Mouse (Mus musculus): ENCODE measurements at regions not wholly inside any gene's neighbourhood (a gene's known extent, or its start where the extent isn't known, plus 50 kb on each side); places are given as distances from the start of the nearest gene placed in this dataset.

DNA sequence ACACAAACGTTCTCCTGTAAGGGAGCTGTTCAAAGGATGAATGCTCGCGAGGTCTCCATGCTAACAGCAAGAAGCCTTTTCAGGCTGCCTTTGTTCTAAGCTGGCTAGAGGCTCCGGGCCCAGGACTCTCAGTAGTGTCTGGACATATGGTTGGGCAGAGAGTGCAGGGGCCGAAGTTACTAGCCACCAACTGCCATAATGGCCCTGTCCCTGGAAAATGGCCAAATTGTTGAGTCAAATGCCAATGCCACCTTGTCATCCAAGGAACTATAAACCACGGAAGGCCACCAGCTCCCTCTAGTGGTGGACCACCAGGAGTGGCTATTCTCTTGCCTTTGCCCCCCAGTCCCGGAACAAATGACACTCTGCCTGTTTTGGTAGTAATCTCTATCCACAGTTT, 76.0 kb upstream of the Slc1a1 start:
- ATAC-seq (ENCODE audit: low FRiP score) (peak; percentile 69; the same call in 1 of the 2 replicates), DNase-seq (ENCODE audit: low spot score) (peak; percentile 93)
- Histone ChIP-seq H3K4me3 (ENCODE audit: low read depth, low read length) (no peak overlapping the region), H3K9ac (replicated peaks; ENCODE audit: low read length, poor library complexity, severe bottlenecking) (no peak overlapping the region), H3K27me3 (ENCODE audit: insufficient read depth, low read length) (no peaks in the 10 kb centered on the region), H3K4me1 (ENCODE audit: insufficient read depth, low read length) (no peaks in the 10 kb centered on the region), H3K9me3 (ENCODE audit: low read length) (no peaks in the 10 kb centered on the region), H3K36me3 (ENCODE audit: insufficient read depth, low read length) (no peaks in the 10 kb centered on the region), H3K4me2 (ENCODE audit: low read depth, low read length, poor library complexity, severe bottlenecking) (no peak overlapping the region), H3K27ac (ENCODE audit: low read depth, low read length) (no peak overlapping the region)
- WGBS: 31% methylated on average over 7 of the region's 7 CpGs
- peak; percentile 78 for TF ChIP-seq CTCF (IDR thresholded peaks at IDR 0.05)

DNA sequence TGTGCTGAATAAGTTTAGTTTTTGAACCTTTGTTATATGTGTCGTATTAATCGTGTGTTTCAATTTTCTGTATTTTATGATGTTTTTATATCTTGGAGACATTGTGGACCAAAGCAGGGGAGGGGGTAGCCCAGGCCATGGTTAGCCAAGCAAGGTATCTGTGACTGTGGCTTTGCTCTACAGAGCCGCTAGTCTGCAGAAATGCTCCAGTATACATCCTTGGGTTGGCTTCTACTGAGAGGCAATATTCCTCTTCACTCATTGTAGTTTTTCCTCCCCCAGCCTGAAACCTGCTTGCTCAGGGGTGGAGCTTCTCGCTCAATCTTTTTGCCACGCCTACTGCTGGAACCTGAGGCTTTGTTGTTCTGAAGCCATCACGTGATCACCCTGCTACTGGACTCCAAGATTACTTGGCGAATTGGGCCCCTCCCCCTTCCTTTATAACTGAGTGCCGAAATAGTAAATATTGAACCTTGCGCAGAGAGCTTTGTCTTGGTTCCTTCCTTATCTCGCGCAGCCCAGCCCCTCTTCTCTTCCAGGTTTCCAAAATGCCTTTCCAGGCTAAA, 70.0 kb upstream of the Slc1a1 start:
- no peaks in the 10 kb centered on the region for H3K9me3 ChIP-seq (ENCODE audit: low read length)
- no peak overlapping the region for H3K9ac ChIP-seq (replicated peaks; ENCODE audit: low read length, poor library complexity, severe bottlenecking)
- TF ChIP-seq CTCF (IDR thresholded peaks at IDR 0.05): no peak
- no peak for DNase-seq (ENCODE audit: low spot score)
- H3K36me3 ChIP-seq (ENCODE audit: insufficient read depth, low read length): no peaks in the 10 kb centered on the region
- H3K27me3 ChIP-seq (ENCODE audit: insufficient read depth, low read length): no peaks in the 10 kb centered on the region
- WGBS: 85% methylated on average over 11 of the region's 11 CpGs
- H3K4me3 ChIP-seq (ENCODE audit: low read depth, low read length): no peak overlapping the region
- no peaks in the 10 kb centered on the region for H3K4me1 ChIP-seq (ENCODE audit: insufficient read depth, low read length)
- no peak overlapping the region for H3K27ac ChIP-seq (ENCODE audit: low read depth, low read length)
- no peak for ATAC-seq (ENCODE audit: low FRiP score)
- no peak overlapping the region for H3K4me2 ChIP-seq (ENCODE audit: low read depth, low read length, poor library complexity, severe bottlenecking)

DNA sequence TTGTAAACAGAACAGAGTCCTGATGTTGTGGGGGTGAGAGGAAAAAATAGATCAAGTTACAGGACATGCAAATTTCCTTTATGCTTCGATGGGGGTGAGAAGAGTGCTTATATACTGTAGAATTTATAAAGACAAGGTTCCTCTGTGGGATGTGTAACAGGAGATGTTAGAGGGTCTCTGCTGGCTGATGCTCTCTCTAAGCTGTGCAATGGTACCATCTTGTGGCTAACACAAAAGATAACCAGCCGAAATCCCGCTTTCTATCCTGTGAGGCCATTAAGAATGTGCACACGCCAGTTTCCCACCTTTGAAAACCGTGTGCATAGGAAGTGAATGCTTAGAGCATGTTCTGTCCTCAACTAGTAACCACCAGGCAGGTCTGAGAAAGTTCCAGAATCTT, 66.6 kb upstream of the Slc1a1 start:
- H3K27ac ChIP-seq (ENCODE audit: low read depth, low read length): no peak overlapping the region
- ATAC-seq (ENCODE audit: low FRiP score) (no peak), DNase-seq (ENCODE audit: low spot score) (peak; percentile 88)
- 33% methylated on average over 5 of the region's 5 CpGs for WGBS
- H3K4me2 ChIP-seq (ENCODE audit: low read depth, low read length, poor library complexity, severe bottlenecking): no peak overlapping the region
- no peak overlapping the region for H3K9ac ChIP-seq (replicated peaks; ENCODE audit: low read length, poor library complexity, severe bottlenecking)
- no peaks in the 10 kb centered on the region for H3K4me1 ChIP-seq (ENCODE audit: insufficient read depth, low read length)
- TF ChIP-seq CTCF (IDR thresholded peaks at IDR 0.05): peak; percentile 91
- no peaks in the 10 kb centered on the region for H3K9me3 ChIP-seq (ENCODE audit: low read length)
- no peaks in the 10 kb centered on the region for H3K27me3 ChIP-seq (ENCODE audit: insufficient read depth, low read length)
- H3K36me3 ChIP-seq (ENCODE audit: insufficient read depth, low read length): no peaks in the 10 kb centered on the region
- no peak overlapping the region for H3K4me3 ChIP-seq (ENCODE audit: low read depth, low read length)

DNA sequence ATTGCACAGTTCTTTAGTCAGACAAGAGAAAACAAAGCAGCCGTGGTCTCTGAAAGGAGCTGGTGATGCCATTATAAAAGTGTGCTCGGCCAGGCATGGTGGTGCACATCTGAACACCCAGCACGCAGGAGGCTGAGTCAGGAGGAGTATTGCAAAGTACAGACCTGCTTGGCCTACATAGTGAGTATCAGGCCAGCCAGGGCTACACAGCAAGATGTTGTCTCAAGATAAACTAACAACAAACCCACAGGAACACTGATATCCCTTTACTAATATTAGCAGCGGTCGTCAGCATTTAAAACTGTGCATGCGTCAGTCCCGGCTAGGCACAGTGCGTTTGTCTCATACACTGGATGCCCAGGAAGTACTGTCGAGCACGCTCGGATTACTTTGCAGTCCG, 64.4 kb upstream of the Slc1a1 start:
- H3K4me3 ChIP-seq (ENCODE audit: low read depth, low read length): no peak overlapping the region
- DNase-seq (ENCODE audit: low spot score) (no peak), ATAC-seq (ENCODE audit: low FRiP score) (no peak)
- H3K9me3 ChIP-seq (ENCODE audit: low read length): no peaks in the 10 kb centered on the region
- no peaks in the 10 kb centered on the region for H3K4me1 ChIP-seq (ENCODE audit: insufficient read depth, low read length)
- no peaks in the 10 kb centered on the region for H3K36me3 ChIP-seq (ENCODE audit: insufficient read depth, low read length)
- no peak overlapping the region for H3K9ac ChIP-seq (replicated peaks; ENCODE audit: low read length, poor library complexity, severe bottlenecking)
- no peak for TF ChIP-seq CTCF (IDR thresholded peaks at IDR 0.05)
- no peak overlapping the region for H3K4me2 ChIP-seq (ENCODE audit: low read depth, low read length, poor library complexity, severe bottlenecking)
- no peaks in the 10 kb centered on the region for H3K27me3 ChIP-seq (ENCODE audit: insufficient read depth, low read length)
- no peak overlapping the region for H3K27ac ChIP-seq (ENCODE audit: low read depth, low read length)
- 87% methylated on average over 12 of the region's 12 CpGs for WGBS

DNA sequence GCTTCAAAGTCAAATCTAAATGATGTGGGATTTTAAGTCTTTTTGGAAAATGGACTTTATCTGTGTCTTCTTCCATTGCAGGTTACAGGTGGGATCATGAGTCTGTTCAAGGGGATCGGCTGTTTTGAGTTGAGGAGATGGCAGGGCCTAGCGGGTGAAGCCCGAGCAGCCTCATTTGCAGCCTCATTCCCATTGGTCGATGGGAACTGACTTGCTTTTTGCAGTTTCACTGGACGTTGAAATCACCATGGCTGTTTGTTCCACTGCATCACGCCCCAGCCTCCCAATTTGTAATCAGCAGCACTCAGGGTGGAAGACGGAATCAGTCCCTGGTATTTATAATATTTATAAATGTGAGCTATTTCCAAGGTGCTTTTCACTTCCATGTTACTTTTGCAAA, 63.0 kb upstream of the Slc1a1 start:
- DNase-seq (ENCODE audit: low spot score): no peak
- Histone ChIP-seq H3K27me3 (ENCODE audit: insufficient read depth, low read length) (no peaks in the 10 kb centered on the region), H3K4me1 (ENCODE audit: insufficient read depth, low read length) (no peaks in the 10 kb centered on the region), H3K4me2 (ENCODE audit: low read depth, low read length, poor library complexity, severe bottlenecking) (no peak overlapping the region), H3K36me3 (ENCODE audit: insufficient read depth, low read length) (no peaks in the 10 kb centered on the region), H3K27ac (ENCODE audit: low read depth, low read length) (no peak overlapping the region), H3K9me3 (ENCODE audit: low read length) (no peaks in the 10 kb centered on the region), H3K4me3 (ENCODE audit: low read depth, low read length) (no peak overlapping the region), H3K9ac (replicated peaks; ENCODE audit: low read length, poor library complexity, severe bottlenecking) (no peak overlapping the region)
- 37% methylated on average over 7 of the region's 7 CpGs for WGBS
- no peak for ATAC-seq (ENCODE audit: low FRiP score)
- no peak for TF ChIP-seq CTCF (IDR thresholded peaks at IDR 0.05)

DNA sequence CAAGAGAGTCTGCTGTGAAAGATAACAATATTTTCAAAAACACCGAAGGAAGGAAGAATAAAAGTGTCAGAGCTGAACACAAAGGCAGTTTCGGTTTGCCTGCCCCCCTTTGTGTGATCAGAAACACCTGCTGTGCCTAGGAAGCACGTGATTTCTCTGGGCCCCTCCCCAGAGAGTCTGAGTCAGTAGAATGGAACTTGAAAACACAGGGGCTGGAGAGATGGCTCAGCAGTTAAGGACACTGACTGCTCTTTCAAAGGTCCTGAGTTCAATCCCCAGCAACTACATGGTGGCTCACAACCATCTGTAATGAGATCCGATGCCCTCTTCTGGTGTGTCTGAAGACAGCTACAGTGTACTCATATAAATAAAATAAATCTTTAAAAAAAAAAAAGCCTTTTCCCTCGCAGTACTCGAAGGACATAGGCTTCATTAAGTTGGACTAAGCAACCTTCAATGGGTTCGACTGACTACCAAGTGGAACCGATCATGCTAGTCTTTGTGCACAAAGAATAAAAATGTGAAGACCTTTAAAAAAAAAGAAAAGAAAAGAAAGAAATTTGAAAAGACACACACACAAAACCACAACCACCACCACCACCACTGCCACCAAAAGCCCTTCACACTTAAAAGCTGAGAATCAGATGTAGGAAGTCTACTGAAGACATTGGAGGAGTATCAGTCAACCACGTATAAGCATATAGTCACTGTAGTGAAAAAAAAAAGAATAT, 61.8 kb upstream of the Slc1a1 start:
- no peaks in the 10 kb centered on the region for H3K36me3 ChIP-seq (ENCODE audit: insufficient read depth, low read length)
- TF ChIP-seq CTCF (IDR thresholded peaks at IDR 0.05): no peak
- no peaks in the 10 kb centered on the region for H3K27me3 ChIP-seq (ENCODE audit: insufficient read depth, low read length)
- 54% methylated on average over 9 of the region's 9 CpGs for WGBS
- H3K4me3 ChIP-seq (ENCODE audit: low read depth, low read length): no peak overlapping the region
- no peak overlapping the region for H3K9ac ChIP-seq (replicated peaks; ENCODE audit: low read length, poor library complexity, severe bottlenecking)
- ATAC-seq (ENCODE audit: low FRiP score): no peak
- H3K9me3 ChIP-seq (ENCODE audit: low read length): no peaks in the 10 kb centered on the region
- no peaks in the 10 kb centered on the region for H3K4me1 ChIP-seq (ENCODE audit: insufficient read depth, low read length)
- H3K4me2 ChIP-seq (ENCODE audit: low read depth, low read length, poor library complexity, severe bottlenecking): no peak overlapping the region
- DNase-seq (ENCODE audit: low spot score): no peak
- no peak overlapping the region for H3K27ac ChIP-seq (ENCODE audit: low read depth, low read length)
